Mouse (Mus musculus) T-cell, adult 2 months (primary cell): ENCODE data around the gene Cldn9.

ENCODE experiments used
- DNase-seq: peaks from one replicate; pipeline ENCODE4 v3.0.0; 2022; ENCODE audit warnings: low spot score

Cldn9 gene

GRCm38 (mm10) chr17:23645894-23646293 is 37.9 kb downstream of the Cldn9 start:
- no peak for DNase-seq

- no peak for DNase-seq
Observed at GRCm38 (mm10) chr17:23644613-23645495, 39.0 kb downstream of the Cldn9 start, which contains the start of gene Mmp25. Mmp25 (minus strand) TSS chr17:23645277.
